Mouse (Mus musculus) G1E-ER4 (cell line): ENCODE data around the gene Rgs6. TPM values are rescaled to one million over a fixed set of nuclear protein-coding genes. Genes with fewer than 3 reads are reported as not detected.

Source experiments
- GATA1 ChIP-seq: IDR thresholded peaks from one replicate; pipeline ENCODE4 v1.8.0; 2012; ENCODE audit warnings: low read length, inconsistent platforms
- polyA plus RNA-seq: library from polyadenylated mRNA; stranded (reverse); fragments of >175 nt; gene quantifications from 2 replicates; pipeline ENCODE4 v1.2.3, GENCODE M21; 2012

Gene Rgs6
- polyA plus RNA-seq, 1 experiment, result not detected

GRCm38 (mm10) chr12:82700840-82701239, 112.7 kb downstream of the Rgs6 start:
- no peak for TF ChIP-seq GATA1

- no peak for TF ChIP-seq GATA1
Observed at GRCm38 (mm10) chr12:82701359-82701758, 113.3 kb downstream of the Rgs6 start.

GRCm38 (mm10) chr12:82710376-82710775, 122.3 kb downstream of the Rgs6 start:
- no peak for TF ChIP-seq GATA1

GRCm38 (mm10) chr12:82714284-82714683, 126.2 kb downstream of the Rgs6 start:
- TF ChIP-seq GATA1, result no peak

GRCm38 (mm10) chr12:82723017-82723540, 135.0 kb downstream of the Rgs6 start:
- no peak for TF ChIP-seq GATA1

- TF ChIP-seq GATA1, result no peak
Observed at GRCm38 (mm10) chr12:82726255-82726654, 138.2 kb downstream of the Rgs6 start.

- no peak for TF ChIP-seq GATA1
Observed at GRCm38 (mm10) chr12:82731587-82731986, 143.5 kb downstream of the Rgs6 start.

GRCm38 (mm10) chr12:82742955-82743354, 154.9 kb downstream of the Rgs6 start:
- TF ChIP-seq GATA1, result no peak

- no peak for TF ChIP-seq GATA1
Observed at GRCm38 (mm10) chr12:82744026-82744425, 155.9 kb downstream of the Rgs6 start.

GRCm38 (mm10) chr12:82744826-82745225, 156.7 kb downstream of the Rgs6 start:
- no peak for TF ChIP-seq GATA1

GRCm38 (mm10) chr12:82747099-82747498, 159.0 kb downstream of the Rgs6 start:
- no peak for TF ChIP-seq GATA1

GRCm38 (mm10) chr12:82751846-82752245, 163.8 kb downstream of the Rgs6 start:
- no peak for TF ChIP-seq GATA1

GRCm38 (mm10) chr12:82754501-82754900, 166.4 kb downstream of the Rgs6 start:
- TF ChIP-seq GATA1, result no peak

GRCm38 (mm10) chr12:82756756-82757155, 168.7 kb downstream of the Rgs6 start:
- TF ChIP-seq GATA1, result no peak

GRCm38 (mm10) chr12:82757367-82757766, 169.3 kb downstream of the Rgs6 start:
- TF ChIP-seq GATA1, result no peak

- TF ChIP-seq GATA1, result no peak
Observed at GRCm38 (mm10) chr12:82762046-82762445, 174.0 kb downstream of the Rgs6 start.

- TF ChIP-seq GATA1, result no peak
Observed at GRCm38 (mm10) chr12:82768726-82769125, 180.6 kb downstream of the Rgs6 start.

GRCm38 (mm10) chr12:82772215-82772614, 184.1 kb downstream of the Rgs6 start:
- TF ChIP-seq GATA1, result no peak
